Mouse (Mus musculus): ENCODE results near the gene Hbb-bt.
"Not testable (repeated sequence)": the region's sequence is repeated elsewhere in the genome, so short reads cannot be mapped to it uniquely, and the experiment has no call there.

GRCm38 (mm10) chr7:103815085-103815484 lies 1.3 kb upstream of the Hbb-bt start:
- TF ChIP-seq POLR2A (IDR thresholded peaks at IDR 0.05; ENCODE audit: control insufficient read depth, extremely low read depth, insufficient read depth, low read length, poor library complexity); CTCF (IDR thresholded peaks at IDR 0.05; ENCODE audit: borderline replicate concordance, control insufficient read depth, extremely low read depth, insufficient read depth, low read length, poor library complexity): not testable (repeated sequence)
